Mouse (Mus musculus) CH12.LX (cell line): ENCODE measurements around the gene Dazap1. TPM values are rescaled to one million over a fixed set of nuclear protein-coding genes. Genes with fewer than 3 reads are reported as not detected.

Experiments
- DNase-seq: peaks from one replicate; pipeline ENCODE4 v3.0.0-alpha.2; 2013; ENCODE audit errors: extremely low read depth
- H3K27ac ChIP-seq: 2 replicates; pipeline ENCODE4 v1.5.1; 2012; ENCODE audit warnings: low read depth, mild to moderate bottlenecking, control low read depth, moderate library complexity; ENCODE audit not compliant: insufficient read depth
- H3K27me3 ChIP-seq: replicated peaks from 2 replicates; pipeline ENCODE3; 2012; ENCODE audit warnings: inconsistent platforms
- H3K36me3 ChIP-seq, 2 experiments: replicated peaks in 1 of 2; 2 replicates each; pipeline versions ENCODE3 to v1.6.1; 2012; ENCODE audit warnings: inconsistent platforms in 1 of 2, low read length in 1 of 2, mild to moderate bottlenecking in 1 of 2, mixed read lengths in 1 of 2, moderate library complexity in 1 of 2; ENCODE audit not compliant: control insufficient read depth in 1 of 2, insufficient read depth in 1 of 2
- H3K4me1 ChIP-seq, 2 experiments: 2 replicates each; pipeline ENCODE4 v1.6.1; 2012; ENCODE audit warnings: inconsistent platforms in 1 of 2, moderate library complexity in 1 of 2; ENCODE audit not compliant: insufficient read depth in 2 of 2, control insufficient read depth in 1 of 2
- H3K4me2 ChIP-seq: 2 replicates; pipeline ENCODE4 v1.6.1; 2012; ENCODE audit warnings: low read depth, mild to moderate bottlenecking, control low read depth; ENCODE audit not compliant: poor library complexity, insufficient read depth, severe bottlenecking
- H3K4me3 ChIP-seq, 3 experiments: fragments of 150-350 bp in 1 of 3; sonication (generic) in 1 of 3; replicated peaks in 1 of 3; 2 replicates each; pipeline versions ENCODE3 to v1.5.1; 2011 to 2012; ENCODE audit warnings: low read depth in 2 of 3, low read length in 2 of 3, mild to moderate bottlenecking in 2 of 3, moderate library complexity in 2 of 3, control low read depth in 1 of 3, improper control_type of control experiment in 1 of 3, inconsistent platforms in 1 of 3, mixed read lengths in 1 of 3; ENCODE audit not compliant: poor library complexity in 1 of 3
- H3K79me2 ChIP-seq: replicated peaks from 2 replicates; pipeline ENCODE4 v1.6.1; 2012; ENCODE audit warnings: mild to moderate bottlenecking, moderate library complexity; ENCODE audit not compliant: control insufficient read depth, poor library complexity, insufficient read depth, severe bottlenecking; ENCODE audit errors: extremely low read depth
- H3K9ac ChIP-seq: 2 replicates; pipeline ENCODE4 v1.6.1; 2012; ENCODE audit warnings: low read depth, mild to moderate bottlenecking, control low read depth, moderate library complexity; ENCODE audit not compliant: insufficient read depth
- H3K9me3 ChIP-seq: replicated peaks from 2 replicates; pipeline ENCODE3; 2012; ENCODE audit warnings: low read length, inconsistent platforms, mixed read lengths
- BHLHE40 ChIP-seq: IDR thresholded peaks from 2 replicates; pipeline ENCODE4 v1.6.1; 2011; ENCODE audit warnings: mild to moderate bottlenecking, low read depth, low read length, improper control_type of control experiment
- CHD1 ChIP-seq: IDR thresholded peaks from 2 replicates; pipeline ENCODE4 v1.6.1; 2012; ENCODE audit warnings: low read depth, low read length, improper control_type of control experiment, inconsistent platforms
- E2F4 ChIP-seq: IDR thresholded peaks from 2 replicates; pipeline ENCODE4 v1.6.1; 2011; ENCODE audit warnings: low read depth, low read length, improper control_type of control experiment; ENCODE audit not compliant: insufficient replicate concordance
- ELF1 ChIP-seq: IDR thresholded peaks from 2 replicates; pipeline ENCODE4 v1.6.1; 2014; ENCODE audit warnings: low read depth, mild to moderate bottlenecking, inconsistent platforms, low read length, improper control_type of control experiment
- EP300 ChIP-seq: IDR thresholded peaks from 2 replicates; pipeline ENCODE4 v1.6.1; 2011; ENCODE audit warnings: low read length, improper control_type of control experiment
- HCFC1 ChIP-seq: IDR thresholded peaks from 2 replicates; pipeline ENCODE4 v1.6.1; 2012; ENCODE audit warnings: low read depth, mild to moderate bottlenecking, inconsistent platforms, low read length, improper control_type of control experiment
- IRF4 ChIP-seq: IDR thresholded peaks from 2 replicates; pipeline ENCODE4 v1.6.1; 2014; ENCODE audit warnings: low read depth, mild to moderate bottlenecking, inconsistent platforms, low read length, improper control_type of control experiment
- KAT2A ChIP-seq: IDR thresholded peaks from 2 replicates; pipeline ENCODE4 v1.6.1; 2012; ENCODE audit warnings: low read length, improper control_type of control experiment, inconsistent platforms; ENCODE audit not compliant: insufficient replicate concordance
- MAFK ChIP-seq: IDR thresholded peaks from 2 replicates; pipeline ENCODE4 v1.6.1; 2011; ENCODE audit warnings: low read length, improper control_type of control experiment; ENCODE audit not compliant: insufficient replicate concordance
- MEF2A ChIP-seq: IDR thresholded peaks from 2 replicates; pipeline ENCODE4 v1.6.1; 2014; ENCODE audit warnings: low read depth, mild to moderate bottlenecking, inconsistent platforms, low read length, improper control_type of control experiment, borderline replicate concordance
- MYC ChIP-seq: IDR thresholded peaks from 2 replicates; pipeline ENCODE4 v1.6.1; 2011; ENCODE audit warnings: low read depth, mild to moderate bottlenecking, improper control_type of control experiment, low read length
- NELFE ChIP-seq: IDR thresholded peaks from 2 replicates; pipeline ENCODE4 v1.6.1; 2011; ENCODE audit warnings: low read depth, low read length, improper control_type of control experiment
- POLR2A ChIP-seq: IDR thresholded peaks from 2 replicates; pipeline ENCODE4 v1.6.1; 2011; ENCODE audit warnings: low read depth, mild to moderate bottlenecking, improper control_type of control experiment, low read length
- RCOR1 ChIP-seq: conservative IDR thresholded peaks from 2 replicates; pipeline ENCODE4 v1.6.1; 2012; ENCODE audit warnings: low read depth, mild to moderate bottlenecking, inconsistent platforms, low read length, improper control_type of control experiment
- UBTF ChIP-seq: IDR thresholded peaks from 2 replicates; pipeline ENCODE4 v1.6.1; 2012; ENCODE audit warnings: low read depth, mild to moderate bottlenecking, inconsistent platforms, low read length, improper control_type of control experiment, moderate library complexity
- USF1 ChIP-seq: IDR thresholded peaks from 2 replicates; pipeline ENCODE4 v1.6.1; 2014; ENCODE audit warnings: low read depth, mild to moderate bottlenecking, inconsistent platforms, low read length, improper control_type of control experiment
- USF2 ChIP-seq: conservative IDR thresholded peaks from 2 replicates; pipeline ENCODE4 v1.6.1; 2011; ENCODE audit warnings: low read depth, low read length, improper control_type of control experiment
- ZC3H11A ChIP-seq: IDR thresholded peaks from 2 replicates; pipeline ENCODE4 v1.6.1; 2012; ENCODE audit warnings: low read depth, mild to moderate bottlenecking, inconsistent platforms, low read length, improper control_type of control experiment
- ZNF384 ChIP-seq: IDR thresholded peaks from 2 replicates; pipeline ENCODE4 v1.6.1; 2012; ENCODE audit warnings: low read depth, low read length, improper control_type of control experiment, inconsistent platforms
- dilution Hi-C: fragments of 300-500 bp; cut with MboI; formaldehyde crosslinking; loops from 2 replicates; pipeline ENCODE4 v1.14.3; 2020; ENCODE audit warnings: low sequenced_read_pairs; ENCODE audit not compliant: extremely low pct_unique_long_range_greater_than_20kb, extremely low pct_ligation_motif_present
- in situ Hi-C: fragments of 300-500 bp; cut with MboI; formaldehyde crosslinking; loops from 3 replicates; pipeline ENCODE4 v1.14.3; 2019; ENCODE audit warnings: low sequenced_read_pairs, low pct_ligation_motif_present, low pct_unique_long_range_greater_than_20kb, mixed read lengths
- polyA plus RNA-seq: library from polyadenylated mRNA; unstranded; fragments of >175 nt; gene quantifications from 2 replicates; pipeline ENCODE4 v1.2.1, GENCODE M21; 2012; ENCODE audit warnings: low read depth; ENCODE audit not compliant: insufficient read length
- total RNA-seq, 2 experiments: library from RNA; depleted of rRNA; stranded (reverse); fragments of 300-350 nt in 1 of 2; fragments of >200 nt in 1 of 2; gene quantifications; 2 replicates each; pipeline ENCODE4 v1.2.3; 2012 to 2014

Dazap1 gene
- total and polyA plus RNA-seq, 3 experiments: 162 to 236 (median 187) TPM

- no peaks in the 10 kb centered on the region for H3K27me3 ChIP-seq
- peaks cover 4 to 27% of the 10 kb centered on the region in 2 experiments for H3K4me1 ChIP-seq
- TF ChIP-seq IRF4 (no peak), USF2 (no peak)
- no peak overlapping the region for H3K27ac ChIP-seq
- no peak overlapping the region for H3K4me3 ChIP-seq
- in situ Hi-C loops: no loop called here
- dilution Hi-C loops: no loop called here
- H3K36me3 ChIP-seq: peaks cover 60 to 80% of the 10 kb centered on the region in 2 experiments
- H3K9ac ChIP-seq: no peak overlapping the region
- no peaks in the 10 kb centered on the region for H3K9me3 ChIP-seq
- DNase-seq: no peak
- H3K4me2 ChIP-seq: no peak overlapping the region
- H3K79me2 ChIP-seq: peaks cover 21% of the 10 kb centered on the region
Measured at GRCm38 (mm10) chr10:80253551-80253950, 7.7 kb upstream of the Dazap1 start.

GRCm38 (mm10) chr10:80254331-80255297 is 6.7 kb upstream of the Dazap1 start:
- H3K79me2 ChIP-seq: peaks cover 20% of the 10 kb centered on the region
- dilution Hi-C loops (no loop called here), in situ Hi-C loops (no loop called here)
- no peak for TF ChIP-seq RCOR1
- TF ChIP-seq MEF2A: no peak
- no peak for TF ChIP-seq E2F4
- TF ChIP-seq ZC3H11A: no peak
- TF ChIP-seq CHD1: no peak
- no peak for TF ChIP-seq BHLHE40
- no peak for TF ChIP-seq UBTF
- no peak for TF ChIP-seq NELFE
- TF ChIP-seq MAFK: no peak
- no peak for TF ChIP-seq USF1
- TF ChIP-seq ZNF384: no peak
- TF ChIP-seq MYC: no peak
- TF ChIP-seq ELF1: no peak
- no peak for TF ChIP-seq EP300
- no peak for TF ChIP-seq POLR2A
- no peak for TF ChIP-seq HCFC1
- TF ChIP-seq KAT2A: no peak
- no peak for TF ChIP-seq IRF4
- peaks cover 68 to 91% of the 10 kb centered on the region in 2 experiments for H3K36me3 ChIP-seq
- peaks cover 4 to 27% of the 10 kb centered on the region in 2 experiments for H3K4me1 ChIP-seq
- no peak overlapping the region for H3K9ac ChIP-seq
- no peak overlapping the region for H3K27ac ChIP-seq
- no peak overlapping the region for H3K4me2 ChIP-seq
- no peaks in the 10 kb centered on the region for H3K9me3 ChIP-seq
- no peaks in the 10 kb centered on the region for H3K27me3 ChIP-seq
- no peak for DNase-seq
- H3K4me3 ChIP-seq: no peak overlapping the region
